Mouse (Mus musculus) kidney, embryonic 15.5 days (tissue): ENCODE data around the gene Rasgef1a. TPM values are rescaled to one million over a fixed set of nuclear protein-coding genes. Genes with fewer than 3 reads are reported as not detected.

Experiments used
- ATAC-seq: fragments of 200-750 bp; cut with Nextera tagmentation; replicated peaks from 2 replicates; pipeline ENCODE4 v1.8.0; 2017; ENCODE audit warnings: moderate TSS enrichment; ENCODE audit not compliant: low FRiP score
- H3K27ac ChIP-seq: fragments of 300-500 bp; sonication (generic); 2 replicates; pipeline ENCODE4 v1.5.1; 2015; ENCODE audit warnings: mild to moderate bottlenecking, inconsistent platforms
- H3K27me3 ChIP-seq: fragments of 300-500 bp; sonication (generic); 2 replicates; pipeline ENCODE4 v1.6.1; 2015; ENCODE audit warnings: inconsistent platforms
- H3K36me3 ChIP-seq: fragments of 300-500 bp; sonication (generic); 2 replicates; pipeline ENCODE4 v1.6.1; 2015; ENCODE audit warnings: inconsistent platforms
- H3K4me1 ChIP-seq: fragments of 300-500 bp; sonication (generic); 2 replicates; pipeline ENCODE4 v1.6.1; 2015; ENCODE audit warnings: inconsistent platforms
- H3K4me2 ChIP-seq: fragments of 300-500 bp; sonication (generic); 2 replicates; pipeline ENCODE4 v1.6.1; 2015; ENCODE audit warnings: moderate library complexity, mild to moderate bottlenecking, inconsistent platforms
- H3K4me3 ChIP-seq: fragments of 300-500 bp; sonication (generic); replicated peaks from 2 replicates; pipeline ENCODE4 v1.5.1; 2015; ENCODE audit warnings: mild to moderate bottlenecking, inconsistent platforms
- H3K9ac ChIP-seq: fragments of 300-500 bp; sonication (generic); 2 replicates; pipeline ENCODE4 v1.6.1; 2015; ENCODE audit warnings: mild to moderate bottlenecking, inconsistent platforms
- H3K9me3 ChIP-seq: fragments of 300-500 bp; sonication (generic); replicated peaks from 2 replicates; pipeline ENCODE4 v1.6.1; 2016; ENCODE audit warnings: inconsistent platforms
- WGBS: fragments of 180-500 bp; shearing (Covaris S2); methylation state at CpG from one replicate; pipeline ENCODE4 v1.1.7; 2015; ENCODE audit warnings: mixed read lengths; 5-methylcytosine and 5-hydroxymethylcytosine counted together
- polyA plus RNA-seq: library from polyadenylated mRNA; unstranded; fragments of >200 nt; fragmentation: Nextera tagmentation; extraction: Ambion mirVana; gene quantifications from 2 replicates; pipeline ENCODE4 v1.2.1, GENCODE M21; 2015

Rasgef1a gene
- polyA plus RNA-seq, 1 experiment from 2014 or later = 1.0 TPM

- no peak for ATAC-seq
- Histone ChIP-seq H3K4me3 (no peak overlapping the region), H3K9me3 (no peaks in the 10 kb centered on the region), H3K36me3 (peaks cover 8% of the 10 kb centered on the region; the same call in 1 of the 2 replicates), H3K4me2 (no peak overlapping the region), H3K4me1 (no peaks in the 10 kb centered on the region), H3K27ac (no peak overlapping the region), H3K9ac (no peak overlapping the region), H3K27me3 (no peaks in the 10 kb centered on the region)
- 67% methylated on average over 1 of the region's 1 CpGs for WGBS
Observed at GRCm38 (mm10) chr6:118111810-118112209, 100.6 kb downstream of the Rasgef1a start.

GRCm38 (mm10) chr6:118122767-118123166 is 111.5 kb downstream of the Rasgef1a start:
- 74% methylated on average over 1 of the region's 1 CpGs for WGBS

GRCm38 (mm10) chr6:118126577-118126976 is 115.3 kb downstream of the Rasgef1a start:
- peaks cover 23% of the 10 kb centered on the region for H3K36me3 ChIP-seq
- no peak overlapping the region for H3K27ac ChIP-seq
- no peaks in the 10 kb centered on the region for H3K27me3 ChIP-seq
- ATAC-seq = no peak
- no peaks in the 10 kb centered on the region for H3K9me3 ChIP-seq
- no peak overlapping the region for H3K9ac ChIP-seq
- no peaks in the 10 kb centered on the region for H3K4me1 ChIP-seq
- H3K4me3 ChIP-seq = no peak overlapping the region
- H3K4me2 ChIP-seq = no peak overlapping the region

More at GRCm38 (mm10) chr6:118122767-118123166, 111.5 kb downstream of the Rasgef1a start:
- Histone ChIP-seq H3K9ac (no peak overlapping the region), H3K4me1 (no peaks in the 10 kb centered on the region), H3K27ac (no peak overlapping the region), H3K36me3 (peaks cover 26% of the 10 kb centered on the region), H3K4me2 (no peak overlapping the region), H3K4me3 (no peak overlapping the region), H3K27me3 (no peaks in the 10 kb centered on the region), H3K9me3 (no peaks in the 10 kb centered on the region)
- ATAC-seq = no peak

- 75% methylated on average over 7 of the region's 7 CpGs for WGBS
Observed at GRCm38 (mm10) chr6:118127198-118127597, 116.0 kb downstream of the Rasgef1a start.

GRCm38 (mm10) chr6:118127827-118128487 is 116.7 kb downstream of the Rasgef1a start:
- Histone ChIP-seq H3K4me3 (no peak overlapping the region), H3K36me3 (peaks cover 12% of the 10 kb centered on the region), H3K9ac (no peak overlapping the region), H3K4me1 (no peaks in the 10 kb centered on the region), H3K27ac (no peak overlapping the region), H3K9me3 (no peaks in the 10 kb centered on the region), H3K27me3 (no peaks in the 10 kb centered on the region), H3K4me2 (no peak overlapping the region)
- WGBS = 69% methylated on average over 6 of the region's 6 CpGs
- no peak for ATAC-seq

More at GRCm38 (mm10) chr6:118127198-118127597, 116.0 kb downstream of the Rasgef1a start:
- Histone ChIP-seq H3K27ac (no peak overlapping the region), H3K4me1 (no peaks in the 10 kb centered on the region), H3K9me3 (no peaks in the 10 kb centered on the region), H3K9ac (no peak overlapping the region), H3K36me3 (peaks cover 19% of the 10 kb centered on the region), H3K27me3 (no peaks in the 10 kb centered on the region), H3K4me2 (no peak overlapping the region), H3K4me3 (no peak overlapping the region)
- ATAC-seq = no peak

- no peaks in the 10 kb centered on the region for H3K9me3 ChIP-seq
- no peak overlapping the region for H3K4me3 ChIP-seq
- no peak overlapping the region for H3K27ac ChIP-seq
- no peaks in the 10 kb centered on the region for H3K4me1 ChIP-seq
- ATAC-seq = no peak
- WGBS = 79% methylated on average over 2 of the region's 2 CpGs
- no peaks in the 10 kb centered on the region for H3K27me3 ChIP-seq
- H3K4me2 ChIP-seq = no peak overlapping the region
- no peak overlapping the region for H3K9ac ChIP-seq
- no peaks in the 10 kb centered on the region for H3K36me3 ChIP-seq
Observed at GRCm38 (mm10) chr6:118130022-118130421, 118.8 kb downstream of the Rasgef1a start.

- H3K9ac ChIP-seq = no peak overlapping the region
- peaks cover 4% of the 10 kb centered on the region for H3K4me1 ChIP-seq
- H3K27ac ChIP-seq = no peak overlapping the region
- H3K9me3 ChIP-seq = no peaks in the 10 kb centered on the region
- WGBS = 96% methylated on average over 1 of the region's 1 CpGs
- H3K4me2 ChIP-seq = no peak overlapping the region
- no peaks in the 10 kb centered on the region for H3K27me3 ChIP-seq
- ATAC-seq = no peak
- H3K4me3 ChIP-seq = no peak overlapping the region
- H3K36me3 ChIP-seq = no peaks in the 10 kb centered on the region
Observed at GRCm38 (mm10) chr6:118134461-118134860, 123.2 kb downstream of the Rasgef1a start.

GRCm38 (mm10) chr6:118137148-118137547 is 125.9 kb downstream of the Rasgef1a start:
- peaks cover 4% of the 10 kb centered on the region for H3K4me1 ChIP-seq
- H3K9me3 ChIP-seq = no peaks in the 10 kb centered on the region
- no peak overlapping the region for H3K4me2 ChIP-seq
- no peak overlapping the region for H3K9ac ChIP-seq
- H3K4me3 ChIP-seq = no peak overlapping the region
- no peak for ATAC-seq
- no peaks in the 10 kb centered on the region for H3K27me3 ChIP-seq
- H3K36me3 ChIP-seq = no peaks in the 10 kb centered on the region
- H3K27ac ChIP-seq = no peak overlapping the region
- 94% methylated on average over 2 of the region's 2 CpGs for WGBS

GRCm38 (mm10) chr6:118138731-118139709 is 127.8 kb downstream of the Rasgef1a start, which contains the start of gene Csgalnact2:
TSS of gene Csgalnact2 (minus strand) at chr6:118139140.
- Histone ChIP-seq H3K4me3 (peak within 1 kb of the TSS; percentile 89), H3K9me3 (no peaks in the 10 kb centered on the region), H3K4me1 (peaks cover 4% of the 10 kb centered on the region), H3K4me2 (peak within 1 kb of the TSS; percentile 63), H3K27ac (peak within 1 kb of the TSS; percentile 74), H3K9ac (peak within 1 kb of the TSS; percentile 75), H3K36me3 (no peaks in the 10 kb centered on the region), H3K27me3 (no peaks in the 10 kb centered on the region)
- ATAC-seq = peak; percentile 100
- WGBS = 5% methylated on average over 61 of the region's 66 CpGs

- Histone ChIP-seq H3K27me3 (no peaks in the 10 kb centered on the region), H3K27ac (no peak overlapping the region), H3K4me3 (no peak overlapping the region), H3K4me1 (peaks cover 4% of the 10 kb centered on the region), H3K9me3 (no peaks in the 10 kb centered on the region), H3K36me3 (no peaks in the 10 kb centered on the region), H3K9ac (no peak overlapping the region), H3K4me2 (no peak overlapping the region)
- 86% methylated on average over 6 of the region's 6 CpGs for WGBS
- ATAC-seq = no peak
Observed at GRCm38 (mm10) chr6:118140961-118141360, 129.7 kb downstream of the Rasgef1a start.
